Mouse (Mus musculus) intestine, postnatal 0 days (tissue): ENCODE results near the gene Tpcn2. TPM values are rescaled to one million over a fixed set of nuclear protein-coding genes. Genes with fewer than 3 reads are reported as not detected.

Experiments
- ATAC-seq: fragments of 200-750 bp; cut with Nextera tagmentation; 2 replicates; pipeline ENCODE4 v1.8.0; 2017; ENCODE audit warnings: mild to moderate bottlenecking, moderate TSS enrichment, moderate library complexity
- H3K27ac ChIP-seq: fragments of 300-500 bp; sonication (generic); 2 replicates; pipeline ENCODE4 v1.5.1; 2014; ENCODE audit warnings: mild to moderate bottlenecking, low read depth, low read length, moderate library complexity
- H3K27me3 ChIP-seq: fragments of 300-500 bp; sonication (generic); replicated peaks from 2 replicates; pipeline ENCODE4 v1.6.1; 2014; ENCODE audit warnings: low read length, mixed read lengths; ENCODE audit not compliant: control insufficient read depth, insufficient read depth
- H3K36me3 ChIP-seq: fragments of 300-500 bp; sonication (generic); 2 replicates; pipeline ENCODE4 v1.6.1; 2014; ENCODE audit warnings: mild to moderate bottlenecking, moderate library complexity; ENCODE audit not compliant: control insufficient read depth, insufficient read depth
- H3K4me1 ChIP-seq: fragments of 300-500 bp; sonication (generic); replicated peaks from 2 replicates; pipeline ENCODE4 v1.6.1; 2014; ENCODE audit warnings: antibody characterized with exemption, low read length, mixed read lengths; ENCODE audit not compliant: control insufficient read depth, insufficient read depth
- H3K4me2 ChIP-seq: fragments of 300-500 bp; sonication (generic); replicated peaks from 2 replicates; pipeline ENCODE4 v1.6.1; 2014; ENCODE audit warnings: low read depth, mild to moderate bottlenecking, moderate library complexity
- H3K4me3 ChIP-seq: fragments of 300-500 bp; sonication (generic); 2 replicates; pipeline ENCODE4 v1.5.1; 2014; ENCODE audit warnings: low read depth, low read length
- H3K9ac ChIP-seq: fragments of 300-500 bp; sonication (generic); 2 replicates; pipeline ENCODE4 v1.6.1; 2014; ENCODE audit warnings: mild to moderate bottlenecking, low read depth, low read length
- H3K9me3 ChIP-seq: fragments of 300-500 bp; sonication (generic); 2 replicates; pipeline ENCODE4 v1.6.1; 2016; ENCODE audit warnings: mixed run types; ENCODE audit not compliant: control insufficient read depth
- CTCF ChIP-seq: sonication (generic); IDR thresholded peaks from 2 replicates; pipeline ENCODE4 v1.5.1; 2016; ENCODE audit warnings: low read depth, mild to moderate bottlenecking, control low read depth, antibody characterized with exemption, moderate library complexity
- WGBS: fragments of 180-500 bp; shearing (Covaris S2); extraction: QIAGEN DNeasy Blood & Tissue Kit; methylation state at CpG from one replicate; pipeline ENCODE4 v1.1.7; 2014; 5-methylcytosine and 5-hydroxymethylcytosine counted together
- polyA plus RNA-seq: library from polyadenylated mRNA; unstranded; fragments of >200 nt; fragmentation: Nextera tagmentation; extraction: Ambion mirVana; gene quantifications from 2 replicates; pipeline ENCODE4 v1.2.1, GENCODE M21; 2015

Gene Tpcn2
- polyA plus RNA-seq, 1 experiment from 2014 or later: 7.6 TPM

DNA sequence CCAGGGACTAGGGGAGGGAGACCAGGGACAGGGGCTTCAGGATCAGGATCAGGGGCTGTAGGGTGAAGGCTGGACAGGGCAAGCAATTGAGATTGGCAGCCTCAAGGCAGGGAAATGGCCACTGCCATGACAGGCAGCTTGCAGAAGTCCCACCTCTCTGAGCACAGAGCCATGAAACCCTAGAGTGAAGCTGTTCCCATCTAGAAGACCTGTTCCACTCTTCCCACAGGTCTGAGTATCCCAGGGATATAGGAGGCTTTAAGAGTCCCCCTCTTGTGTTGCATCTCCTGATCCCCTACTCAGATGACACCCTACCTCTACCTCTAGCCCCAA lies 17.2 kb upstream of the Tpcn2 start:
- no peaks in the 10 kb centered on the region for H3K36me3 ChIP-seq
- 0 out of 2 replicates have a peak overlapping the region, but pooled peaks have one; percentile 11 for H3K9ac ChIP-seq
- TF ChIP-seq CTCF: no peak
- H3K27ac ChIP-seq: no peak overlapping the region
- no peak overlapping the region; the same call in 1 of the 2 replicates for H3K4me2 ChIP-seq
- no peaks in the 10 kb centered on the region for H3K9me3 ChIP-seq
- ATAC-seq: no peak
- H3K4me1 ChIP-seq: 0 out of 2 replicates have a peak, but pooled peaks cover 5% of the 10 kb centered on the region
- no peak overlapping the region for H3K4me3 ChIP-seq
- H3K27me3 ChIP-seq: no peaks in the 10 kb centered on the region

DNA sequence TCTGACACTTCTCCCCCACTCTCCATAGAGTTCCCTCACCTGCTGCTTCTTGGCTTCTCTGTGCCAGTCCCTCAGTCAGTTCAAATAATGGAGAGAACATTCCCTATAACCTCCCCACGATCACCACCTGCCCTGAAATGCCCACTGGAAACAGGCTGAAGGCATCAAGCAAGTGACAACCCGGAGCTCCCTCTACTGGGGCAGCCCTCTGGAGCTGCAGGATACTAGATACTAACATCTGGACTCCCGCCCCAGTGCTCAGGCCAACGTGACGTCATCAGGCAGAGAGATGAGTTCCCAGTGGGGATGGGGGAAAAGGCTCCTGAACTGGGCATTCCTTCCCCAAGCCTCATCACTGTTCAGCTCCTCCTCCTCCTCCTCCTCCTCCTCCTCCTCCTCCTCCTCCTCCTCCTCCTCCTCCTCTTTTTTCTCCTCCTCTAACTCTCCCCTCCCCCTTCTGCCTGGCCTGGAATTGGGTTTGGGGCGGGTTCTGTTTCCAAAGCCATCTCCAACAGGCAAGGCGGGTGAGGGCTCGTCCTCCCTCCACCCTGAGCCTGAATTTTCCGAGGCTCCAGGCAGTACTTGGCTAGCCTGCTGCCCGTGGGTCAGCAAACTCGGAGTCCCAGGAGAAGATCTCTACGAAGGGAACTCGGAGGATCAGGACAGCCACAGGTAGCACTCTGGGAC lies 16.7 kb upstream of the Tpcn2 start, which contains the start of gene Mrgprf:
TSS of gene Mrgprf (plus strand) at position 508 of the 687 bp plus-strand sequence.
- Histone ChIP-seq H3K4me2 (no peak within 1 kb of the TSS; the same call in 1 of the 2 replicates), H3K9ac (0 out of 2 replicates have a peak within 1 kb of the TSS, but pooled peaks have one; percentile 11), H3K36me3 (no peaks in the 10 kb centered on the region), H3K27ac (no peak within 1 kb of the TSS), H3K9me3 (no peaks in the 10 kb centered on the region), H3K27me3 (no peaks in the 10 kb centered on the region), H3K4me1 (0 out of 2 replicates have a peak, but pooled peaks cover 5% of the 10 kb centered on the region), H3K4me3 (no peak within 1 kb of the TSS)
- WGBS: 47% methylated on average over 13 of the region's 13 CpGs
- peak; percentile 43 for TF ChIP-seq CTCF
- ATAC-seq: no peak

DNA sequence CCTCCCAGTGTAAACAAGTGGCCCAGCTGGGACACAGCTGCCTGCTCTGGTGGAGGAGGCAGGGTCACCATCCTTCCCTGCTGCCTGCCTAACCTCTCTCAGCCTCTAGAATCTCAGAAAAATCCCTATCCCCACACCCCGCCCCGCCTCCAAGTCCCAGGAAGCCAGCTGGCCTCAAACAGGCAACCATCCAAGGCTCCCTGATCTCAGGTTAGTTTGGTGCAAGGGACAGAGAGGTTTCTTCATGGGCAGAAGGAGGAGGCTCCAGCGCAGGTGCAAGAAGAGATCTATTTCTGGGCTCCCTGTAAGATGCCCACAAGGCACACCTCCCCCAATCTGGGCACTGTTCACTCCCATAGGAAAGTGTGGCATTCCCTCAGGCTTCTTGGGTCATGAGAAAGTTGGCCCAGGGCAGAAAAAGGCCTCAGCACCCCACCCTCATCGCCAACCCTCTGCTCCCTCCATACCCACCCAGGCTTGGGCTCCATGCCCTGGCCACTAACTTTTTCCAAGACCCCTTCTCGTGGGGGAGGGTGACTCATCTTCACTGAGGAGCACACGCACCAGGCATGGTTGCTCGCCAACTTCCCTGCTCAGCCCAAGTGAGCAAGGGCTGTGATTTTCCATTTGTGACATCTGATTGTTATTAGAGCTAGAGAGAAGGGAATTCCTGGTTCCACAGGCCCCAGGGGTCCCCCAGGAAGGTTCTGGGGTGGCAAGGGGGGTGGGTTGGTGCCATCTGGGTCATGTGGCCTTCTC lies 15.9 kb upstream of the Tpcn2 start:
- no peak for ATAC-seq
- Histone ChIP-seq H3K4me2 (no peak overlapping the region), H3K9ac (no peak overlapping the region), H3K9me3 (no peaks in the 10 kb centered on the region), H3K27me3 (no peaks in the 10 kb centered on the region), H3K27ac (no peak overlapping the region), H3K36me3 (no peaks in the 10 kb centered on the region), H3K4me3 (no peak overlapping the region), H3K4me1 (0 out of 2 replicates have a peak, but pooled peaks cover 5% of the 10 kb centered on the region)
- WGBS: 65% methylated on average over 7 of the region's 7 CpGs
- TF ChIP-seq CTCF: no peak

DNA sequence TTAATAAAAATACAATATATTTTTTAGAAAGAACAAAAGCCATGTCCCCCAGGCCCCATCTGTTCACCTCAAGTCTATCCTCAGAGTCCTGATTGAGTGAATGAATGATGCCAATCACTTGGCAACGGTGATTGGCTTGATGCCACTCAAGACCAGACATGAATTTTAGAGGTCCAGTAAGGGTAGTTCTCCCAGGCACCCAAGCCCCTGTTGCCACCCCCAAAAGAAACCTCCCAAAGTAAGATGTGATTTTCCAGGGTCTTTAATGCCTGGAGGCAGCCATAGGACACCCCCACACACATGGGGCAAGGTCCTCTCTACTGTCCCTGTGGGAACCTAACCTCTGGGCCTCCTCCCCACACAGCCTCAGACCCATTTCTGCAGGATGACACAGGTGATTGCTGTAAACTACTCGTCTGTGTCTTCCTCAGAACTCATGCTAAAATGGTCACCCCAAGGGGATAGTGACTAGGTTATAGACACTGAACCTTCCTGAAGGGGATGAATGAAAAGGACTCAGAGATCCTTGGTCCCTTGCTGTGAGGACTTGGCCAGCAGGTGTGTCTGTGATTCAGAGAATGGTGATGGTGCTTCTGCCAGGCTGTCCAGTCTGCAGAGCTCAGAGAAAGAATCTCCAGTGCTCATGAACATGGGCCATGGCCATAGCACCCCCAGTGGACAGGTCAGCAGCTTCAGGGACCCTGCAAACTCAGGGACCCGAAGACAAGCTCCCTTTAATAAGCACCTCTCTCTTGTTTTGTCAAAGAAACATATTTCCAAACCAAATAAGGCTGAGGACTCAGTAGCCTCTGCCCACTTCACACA lies 15.1 kb upstream of the Tpcn2 start:
- no peaks in the 10 kb centered on the region for H3K36me3 ChIP-seq
- TF ChIP-seq CTCF: peak; percentile 36
- 57% methylated on average over 3 of the region's 3 CpGs for WGBS
- no peak overlapping the region for H3K9ac ChIP-seq
- no peaks in the 10 kb centered on the region for H3K27me3 ChIP-seq
- no peak for ATAC-seq
- H3K4me1 ChIP-seq: 0 out of 2 replicates have a peak, but pooled peaks cover 5% of the 10 kb centered on the region
- H3K9me3 ChIP-seq: no peaks in the 10 kb centered on the region
- no peak overlapping the region for H3K4me2 ChIP-seq
- H3K27ac ChIP-seq: no peak overlapping the region
- no peak overlapping the region for H3K4me3 ChIP-seq

DNA sequence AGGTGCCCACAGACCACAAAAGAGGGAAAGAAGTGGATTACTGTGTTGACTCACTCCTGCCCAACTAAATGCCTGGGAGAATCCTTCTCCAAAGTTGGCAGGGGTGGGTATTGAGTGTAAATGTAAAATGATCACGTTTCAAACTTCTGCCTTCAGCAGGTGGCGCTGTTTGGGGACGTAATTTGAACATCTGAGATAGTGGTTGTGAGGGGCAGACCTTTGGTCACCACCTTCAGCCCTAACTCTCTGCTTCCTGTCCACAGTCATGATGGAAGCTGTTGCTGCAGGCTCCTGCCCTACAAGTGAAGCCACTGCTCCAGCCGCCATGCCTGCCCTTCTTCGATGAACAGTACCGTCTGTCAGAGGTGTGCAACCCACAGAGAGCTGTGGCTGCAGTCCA lies 10.0 kb upstream of the Tpcn2 start:
- peak; percentile 63 for TF ChIP-seq CTCF
- H3K4me3 ChIP-seq: no peak overlapping the region
- no peak overlapping the region for H3K9ac ChIP-seq
- no peaks in the 10 kb centered on the region for H3K4me1 ChIP-seq
- H3K4me2 ChIP-seq: no peak overlapping the region
- H3K9me3 ChIP-seq: no peaks in the 10 kb centered on the region
- H3K36me3 ChIP-seq: no peaks in the 10 kb centered on the region
- no peak for ATAC-seq
- WGBS: 41% methylated on average over 6 of the region's 6 CpGs
- no peak overlapping the region for H3K27ac ChIP-seq
- H3K27me3 ChIP-seq: no peaks in the 10 kb centered on the region

DNA sequence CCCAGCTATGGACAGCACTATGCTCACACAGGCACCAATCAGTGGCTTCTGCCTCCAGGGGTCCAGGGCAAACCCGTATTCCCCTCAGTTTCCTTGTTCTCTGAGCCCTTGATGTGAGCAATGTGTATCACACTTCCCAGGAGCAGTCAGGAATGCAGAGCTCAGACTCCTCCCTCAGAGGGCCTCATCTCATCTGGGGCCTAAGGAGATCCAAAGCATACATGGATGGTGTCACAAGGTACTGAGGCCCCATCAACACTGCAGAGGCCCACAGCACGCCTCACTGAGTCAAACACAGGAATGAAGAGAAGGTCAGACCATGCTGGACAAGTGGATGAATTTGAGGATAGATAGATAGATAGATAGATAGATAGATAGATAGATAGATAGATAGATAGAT lies 8.9 kb upstream of the Tpcn2 start:
- no peaks in the 10 kb centered on the region for H3K36me3 ChIP-seq
- H3K27me3 ChIP-seq: no peaks in the 10 kb centered on the region
- no peaks in the 10 kb centered on the region for H3K4me1 ChIP-seq
- 0 out of 2 replicates have a peak, but pooled peaks have one; percentile 36 for ATAC-seq
- no peaks in the 10 kb centered on the region for H3K9me3 ChIP-seq
- no peak overlapping the region for H3K27ac ChIP-seq
- H3K9ac ChIP-seq: no peak overlapping the region
- no peak overlapping the region for H3K4me3 ChIP-seq
- TF ChIP-seq CTCF: no peak
- no peak overlapping the region for H3K4me2 ChIP-seq
- WGBS: 47% methylated on average over 2 of the region's 2 CpGs
